Mouse (Mus musculus) spleen, postnatal 4 days (tissue): Measurements from ENCODE around the gene Rer1.
A peak's percentile ranks its signal among the peaks of the same experiment; 100 is the strongest.

Experiments
- DNase-seq, 2 experiments: peaks; one replicate each; pipeline ENCODE4 v3.0.0; 2022; ENCODE audit warnings: low spot score in 2 of 2

Gene Rer1

DNA sequence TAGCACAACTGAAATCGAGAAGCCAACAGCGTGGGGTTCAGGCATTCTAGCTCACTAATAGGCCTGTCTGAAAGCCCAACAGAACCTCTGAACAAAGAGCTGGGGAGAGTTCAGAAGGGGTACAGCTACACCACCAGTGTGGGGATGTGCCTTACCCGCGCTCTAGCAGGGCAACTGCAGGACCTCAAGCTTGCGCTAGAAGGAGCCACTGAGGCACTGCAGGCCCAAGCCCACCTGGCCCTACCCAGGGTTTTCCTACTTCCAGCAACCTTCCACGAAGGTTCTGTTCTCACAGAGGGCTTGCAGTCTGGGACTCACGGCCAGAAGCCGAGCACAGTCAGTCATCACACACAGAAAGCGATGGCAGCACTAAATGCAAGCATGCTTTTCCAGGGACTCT, 11.0 kb downstream of the Rer1 start:
- no peak for DNase-seq

DNA sequence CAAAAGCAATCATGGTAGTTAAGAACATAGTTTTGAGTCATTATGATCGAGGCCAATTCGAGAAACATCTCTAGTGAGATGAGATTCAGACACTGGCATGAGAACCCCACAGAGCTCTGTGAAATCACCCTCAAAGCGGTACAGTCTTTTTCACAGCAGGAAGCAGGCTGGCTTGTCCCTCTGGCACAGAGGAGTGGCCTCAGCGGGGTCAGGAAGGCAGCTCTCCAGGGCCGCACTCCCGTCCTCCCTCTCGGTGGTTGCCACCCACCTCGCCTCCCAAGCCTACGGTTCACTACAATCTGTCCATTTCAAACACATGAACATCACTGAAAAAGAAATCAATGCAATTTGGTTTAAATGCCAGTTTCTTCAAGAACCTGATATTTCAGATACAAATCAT, 11.8 kb downstream of the Rer1 start:
- no peak for DNase-seq

DNA sequence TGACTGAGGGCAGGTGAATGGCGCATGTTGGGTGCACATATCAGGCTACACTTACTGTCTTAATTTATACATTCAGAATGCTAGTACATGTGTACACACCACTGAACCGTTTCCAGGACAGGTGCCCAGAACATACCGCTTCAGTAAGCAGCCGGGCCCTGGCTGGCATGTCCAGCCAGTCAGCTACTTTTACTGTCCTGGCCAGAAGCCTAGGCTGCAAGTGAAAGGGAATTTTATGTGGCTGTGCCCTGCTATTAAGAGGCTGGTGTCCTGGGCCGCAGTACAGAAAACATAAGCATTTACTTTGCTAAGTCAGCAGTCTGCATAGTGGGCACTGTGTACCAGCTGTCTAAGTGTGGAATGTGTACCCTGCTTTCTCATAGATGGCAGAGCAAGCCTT, 15.3 kb downstream of the Rer1 start:
- DNase-seq = no peak

DNA sequence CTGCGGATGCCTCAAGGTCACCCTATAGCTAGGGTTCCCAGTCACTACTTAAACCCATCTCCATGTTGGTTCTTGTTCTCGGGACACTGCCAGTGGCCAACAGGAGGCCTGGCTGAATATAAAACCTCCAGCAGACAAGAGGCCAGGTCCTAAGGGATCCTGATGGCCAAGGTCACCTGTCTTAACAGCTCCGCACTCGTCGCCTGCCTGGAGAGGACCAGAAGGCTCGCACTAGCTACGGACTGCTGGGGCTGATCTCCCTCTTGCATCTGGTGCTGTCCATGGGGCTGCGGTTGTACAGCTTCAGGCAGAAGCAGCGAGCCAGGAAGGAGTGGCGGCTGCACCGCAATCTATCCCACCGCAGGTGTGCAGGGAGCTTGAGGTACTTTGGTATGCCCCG, 16.0 kb downstream of the Rer1 start:
- no peak for DNase-seq

DNA sequence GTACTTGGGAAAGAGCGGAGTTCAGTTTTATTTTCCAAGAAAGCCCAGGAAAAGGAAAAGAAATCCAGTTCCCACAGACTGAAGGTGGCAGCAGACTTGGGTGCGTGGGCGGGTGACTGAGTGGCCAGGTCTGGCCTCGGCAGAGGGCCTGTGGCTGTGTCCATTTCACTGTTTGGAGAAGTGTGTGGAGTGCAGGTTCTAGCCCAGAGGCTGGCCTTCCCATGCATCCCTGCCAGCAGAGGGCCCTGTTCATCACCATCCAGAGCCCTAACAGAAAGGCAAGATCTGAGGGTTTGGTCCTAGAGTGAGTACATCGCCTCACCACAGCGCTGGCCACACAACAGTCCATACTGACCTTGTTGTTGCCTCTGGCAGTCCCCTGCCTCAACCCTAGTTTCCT, 17.0 kb downstream of the Rer1 start:
- no peak for DNase-seq

DNA sequence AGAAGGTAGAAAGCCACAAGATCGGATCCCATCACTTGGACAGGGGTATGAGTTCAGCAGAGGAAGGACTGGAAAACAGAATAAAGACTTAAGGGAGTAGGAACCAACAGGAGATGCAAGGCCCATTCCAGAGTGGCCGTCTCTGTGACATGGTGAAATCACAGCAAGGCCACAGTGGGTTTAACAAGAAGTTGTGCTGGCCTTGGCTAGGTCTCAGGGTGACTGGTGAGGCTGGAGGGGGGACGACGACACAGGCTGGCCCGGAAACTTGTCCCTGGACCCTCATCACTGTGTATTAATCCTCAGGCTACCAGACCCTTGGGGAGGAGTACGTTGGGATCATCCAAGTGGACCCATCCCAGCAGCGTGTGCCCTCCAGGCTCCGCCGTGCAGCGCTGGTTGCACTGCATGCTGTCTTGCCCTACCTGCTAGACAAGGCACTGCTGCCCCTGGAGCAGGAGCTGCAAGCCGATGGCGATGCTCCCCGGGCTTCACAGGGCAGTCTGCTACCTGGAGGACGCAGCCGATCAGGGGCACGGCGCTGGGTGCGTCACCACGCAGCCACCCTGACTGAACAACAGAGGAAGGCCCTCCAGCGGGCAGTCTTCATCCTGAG, 17.7 kb downstream of the Rer1 start:
- DNase-seq = no peak

DNA sequence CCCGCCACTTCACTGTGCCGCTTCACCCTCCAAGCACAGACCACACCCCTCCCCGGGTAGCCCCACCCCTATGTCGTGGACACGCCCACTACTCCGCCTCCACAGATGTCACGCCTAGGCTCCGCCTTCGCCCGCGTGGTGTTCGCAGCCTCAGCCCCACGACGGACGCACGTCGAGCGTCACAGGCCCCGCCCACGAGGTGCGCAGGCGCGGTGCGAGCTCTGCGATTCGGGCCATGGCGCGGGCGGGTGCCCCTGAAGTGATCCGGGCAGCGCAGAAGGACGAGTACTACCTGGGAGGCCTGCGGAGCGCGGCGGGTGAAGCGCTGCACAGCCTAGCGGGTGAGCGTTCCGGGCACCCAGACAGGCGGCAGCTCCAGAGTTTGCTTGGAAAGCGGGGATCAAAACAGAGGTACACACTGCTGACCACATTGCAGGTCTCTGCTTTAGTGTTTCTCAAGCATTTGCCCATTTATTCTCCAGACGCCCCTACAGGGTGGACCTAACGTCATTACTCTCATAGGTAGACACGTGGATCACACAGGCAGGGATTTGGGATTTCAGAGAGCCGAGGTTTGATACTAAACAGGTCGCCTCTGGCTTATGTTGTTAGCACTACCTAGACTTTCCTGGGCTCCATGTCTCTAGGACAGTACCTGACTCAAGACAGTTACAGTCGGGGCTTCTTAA, 19.2 kb downstream of the Rer1 start, which contains the start of gene Pex10:
Gene Pex10 (plus strand): TSS at position 183 of the 689 bp plus-strand sequence.
- DNase-seq = peak; percentile 99

DNA sequence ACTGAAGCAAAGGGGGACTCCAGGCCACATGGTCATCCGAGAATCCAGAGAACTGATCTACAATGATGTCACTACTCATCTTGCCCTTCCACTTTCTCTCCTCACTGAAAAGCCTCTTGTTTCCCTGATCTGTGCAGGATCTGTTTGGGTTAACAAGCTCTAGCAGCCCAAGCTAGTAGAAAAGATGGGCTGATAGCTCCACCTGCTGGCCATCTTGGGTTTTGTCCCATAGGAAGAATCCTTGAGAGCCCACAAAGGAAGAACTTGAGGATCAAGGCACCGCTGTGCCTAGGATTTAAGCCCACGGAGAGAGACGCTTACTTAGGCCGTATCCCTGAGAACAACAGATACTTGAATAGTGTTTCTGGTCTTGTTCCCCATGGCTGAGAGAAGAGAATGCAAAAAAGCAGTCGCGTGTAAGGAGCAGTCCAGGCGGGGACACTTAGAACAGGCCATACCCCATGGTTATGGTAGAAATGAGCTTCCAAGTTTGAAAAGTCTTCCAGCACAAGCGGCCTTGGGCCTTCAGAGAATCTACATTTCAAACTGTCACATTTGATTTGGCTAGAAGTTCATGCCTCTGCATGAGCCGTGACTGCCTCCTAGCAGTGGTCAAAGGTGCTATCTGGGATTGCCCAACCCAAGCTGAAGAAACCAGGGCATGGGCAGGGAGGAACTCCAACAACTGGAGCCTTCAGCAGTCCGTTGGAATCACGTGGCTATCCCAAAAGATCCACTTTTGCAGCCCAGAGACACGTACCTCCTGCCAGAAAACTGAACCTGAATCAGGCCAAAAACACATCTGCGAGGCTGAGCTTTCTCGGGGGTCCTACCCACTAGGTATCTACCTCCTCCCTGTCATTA, 20.0 kb downstream of the Rer1 start:
- peak; percentile 83 to 93 for DNase-seq

DNA sequence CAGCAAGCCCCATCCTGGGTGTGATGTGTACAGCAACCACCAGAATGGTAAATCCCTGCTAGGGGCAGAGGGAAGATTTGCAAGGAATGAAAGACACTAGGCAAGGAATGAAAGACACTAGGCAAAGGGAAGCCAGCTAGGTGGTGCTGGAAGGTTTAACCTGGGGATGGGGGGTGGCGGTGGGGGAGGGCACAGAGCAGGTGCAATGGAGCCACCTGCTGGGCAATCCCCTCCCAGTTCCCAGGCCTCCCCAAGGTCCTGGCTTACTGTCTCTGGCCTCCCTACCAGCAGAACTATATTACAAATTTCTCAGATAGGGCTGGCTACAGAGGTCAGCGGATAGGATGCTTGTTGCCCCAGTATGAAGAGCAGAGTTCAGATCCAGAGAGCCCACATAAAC, 21.7 kb downstream of the Rer1 start:
- no peak for DNase-seq

DNA sequence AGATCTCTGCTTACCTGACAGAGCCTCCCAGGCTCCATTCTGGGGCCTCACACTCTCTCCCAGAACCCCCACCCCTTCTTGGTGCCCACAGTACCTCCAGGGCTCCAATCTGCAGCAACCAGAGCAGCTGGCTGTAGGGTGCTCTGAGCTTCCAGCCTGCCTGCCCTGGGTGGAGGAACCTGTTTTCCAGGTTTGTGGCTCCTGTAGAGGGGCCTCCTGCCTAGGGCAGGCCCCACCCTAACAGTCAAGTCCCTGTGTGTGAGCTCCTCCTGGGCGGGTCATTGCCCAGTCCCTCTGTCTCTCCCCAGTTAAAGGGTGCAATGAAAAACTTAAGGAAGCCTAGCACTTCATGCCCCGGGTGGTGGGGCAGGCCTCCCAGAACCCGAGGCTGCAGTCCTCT, 22.3 kb downstream of the Rer1 start:
- DNase-seq = no peak

DNA sequence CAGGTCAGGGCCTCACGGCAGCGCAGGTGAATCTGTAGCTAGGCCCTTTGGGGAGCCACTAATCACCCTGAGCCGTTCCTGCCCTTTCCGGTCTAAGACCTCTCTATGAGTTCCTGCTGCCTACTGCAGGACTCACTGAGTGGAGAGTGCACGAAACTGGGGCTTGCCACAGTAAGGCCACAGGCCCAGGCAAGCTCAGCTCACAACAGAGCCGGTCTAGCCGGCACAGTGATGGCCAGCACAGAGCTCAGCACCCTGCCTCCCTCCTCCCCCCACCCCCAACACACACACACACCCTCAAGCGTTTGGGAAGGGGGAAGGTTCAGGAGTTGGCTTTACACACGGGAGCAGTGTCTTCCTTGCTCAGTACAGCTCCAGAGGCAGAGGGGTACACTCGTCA, 27.9 kb downstream of the Rer1 start:
- no peak for DNase-seq

DNA sequence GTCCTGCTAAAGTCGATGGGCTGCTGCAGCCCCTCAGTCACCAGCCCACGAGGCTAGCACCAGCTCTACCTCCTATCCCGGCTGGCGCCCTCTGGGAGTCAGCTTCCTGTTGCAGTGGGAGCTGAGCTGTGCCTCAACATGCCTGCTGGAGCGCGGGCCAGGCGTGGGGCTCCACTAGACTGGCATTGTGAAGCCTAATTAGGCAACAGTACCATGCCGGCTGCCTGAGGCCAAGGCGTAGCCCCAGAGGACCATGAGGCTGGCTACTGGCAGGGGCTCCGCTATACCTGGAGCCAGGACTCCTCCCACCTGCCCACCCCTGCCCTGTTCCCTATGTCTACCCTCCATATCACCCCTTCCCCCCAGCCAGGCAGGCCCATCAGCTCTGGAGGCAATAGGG, 29.5 kb downstream of the Rer1 start, which contains the start of gene Plch2:
Gene Plch2 (minus strand): TSS at position 61 of the 400 bp plus-strand sequence.
- no peak for DNase-seq

DNA sequence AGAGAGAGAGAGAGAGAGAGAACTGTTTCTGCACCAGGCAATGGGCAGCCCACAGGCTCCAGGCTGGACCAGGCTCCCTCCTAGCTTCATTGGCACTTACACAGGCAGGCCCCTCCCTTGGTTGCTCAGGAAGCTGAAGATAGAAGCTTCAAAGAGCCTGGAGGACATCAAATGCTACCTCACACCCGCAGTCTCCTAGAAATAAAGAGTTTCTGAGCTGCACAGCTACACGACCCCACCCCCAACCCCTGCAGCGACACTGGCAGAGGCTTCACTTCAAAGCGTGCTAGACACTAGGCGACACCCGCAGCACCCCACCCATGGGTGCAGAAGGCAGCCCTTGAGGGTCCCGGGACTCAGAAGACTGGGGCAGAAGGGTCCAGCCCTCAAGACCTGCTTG, 36.1 kb downstream of the Rer1 start:
- DNase-seq = no peak

DNA sequence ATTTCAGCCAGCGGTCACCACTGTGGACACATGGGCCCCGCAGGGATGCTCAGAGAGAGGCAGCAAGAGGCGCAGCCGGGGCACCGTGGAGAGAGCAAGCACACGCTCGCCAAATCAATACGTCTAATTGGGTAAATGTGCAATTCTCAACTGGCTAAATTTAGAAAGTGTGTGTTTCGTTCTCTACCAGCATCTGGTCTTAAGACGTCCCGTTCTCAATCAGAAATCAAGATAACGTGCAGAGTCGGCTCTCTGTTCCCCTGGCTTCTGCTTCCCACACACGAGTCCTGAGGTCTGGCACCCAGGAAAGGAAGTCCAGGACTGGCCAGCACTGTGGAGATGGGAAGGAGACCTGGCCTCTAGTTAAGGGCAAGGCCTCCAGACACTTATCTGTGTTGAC, 39.5 kb downstream of the Rer1 start:
- no peak for DNase-seq

DNA sequence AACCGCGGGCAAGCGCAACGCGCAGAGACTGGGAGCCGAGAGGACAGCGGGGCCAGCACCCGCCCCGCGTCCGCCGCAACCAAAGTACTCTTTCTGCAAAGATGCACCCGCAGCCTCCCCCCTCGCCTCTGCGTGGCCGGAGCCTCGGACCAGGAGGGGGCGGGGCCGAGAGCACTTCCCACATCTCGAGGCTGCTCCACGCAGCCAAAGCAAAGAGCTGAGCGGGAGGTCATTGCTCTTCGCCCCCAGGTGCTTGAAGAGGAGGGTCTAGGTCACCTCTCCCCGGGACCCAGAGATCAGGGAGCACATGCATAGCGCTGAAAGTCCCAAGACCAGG, 42.9 kb downstream of the Rer1 start:
- no peak for DNase-seq

DNA sequence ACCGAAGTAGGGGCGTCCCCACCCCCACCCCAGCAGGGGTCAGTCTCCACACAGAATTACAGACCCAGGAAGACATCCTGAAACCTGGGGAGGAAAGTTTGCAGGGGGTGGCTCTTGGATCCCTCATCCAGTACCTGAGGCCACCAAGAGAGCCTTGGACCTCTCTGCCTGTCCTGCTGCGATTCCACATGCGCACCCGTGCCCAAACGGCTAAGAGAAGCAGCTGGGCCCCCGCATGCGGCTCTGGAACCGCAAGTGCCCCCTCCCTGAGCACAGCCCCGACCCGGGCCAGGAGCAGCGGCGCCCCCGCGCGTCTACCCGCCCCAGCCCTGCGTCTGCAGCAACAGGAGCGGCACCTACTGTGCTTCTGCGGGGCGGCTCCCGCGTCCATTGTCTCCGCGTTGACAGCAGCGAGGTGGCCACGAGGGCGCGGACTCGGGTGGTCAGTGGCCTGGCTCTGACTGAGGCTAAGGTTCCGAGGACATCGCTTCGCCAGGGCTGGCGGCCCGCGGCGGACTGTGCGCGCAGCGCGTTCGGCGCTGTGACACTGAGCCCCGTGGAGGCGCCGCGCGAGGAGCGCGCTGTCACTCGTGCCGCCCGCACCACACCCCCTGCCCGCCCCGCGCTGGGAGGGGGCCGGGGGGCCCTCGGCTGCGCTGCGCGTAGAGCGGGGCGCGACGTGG, 43.4 kb downstream of the Rer1 start:
- no peak for DNase-seq

DNA sequence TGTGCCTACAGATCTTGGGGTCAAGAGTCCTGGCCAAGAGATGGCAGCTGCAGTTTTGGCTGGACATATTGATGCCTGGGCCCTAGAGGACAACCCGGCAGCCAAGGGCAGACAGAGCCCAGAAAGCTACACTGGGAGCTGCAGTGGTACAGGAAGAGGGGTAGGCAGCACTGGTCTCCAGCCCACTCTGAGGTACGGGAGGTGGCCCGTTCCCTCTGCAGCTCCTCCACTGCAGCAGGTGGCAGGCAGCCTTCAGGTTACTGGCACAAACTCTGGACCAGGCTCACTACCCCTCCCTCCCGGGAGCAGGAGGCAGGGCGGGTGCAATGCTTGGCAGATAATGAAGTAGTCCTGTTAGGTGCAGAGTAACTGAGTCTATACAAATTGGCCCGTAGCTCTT, 45.5 kb downstream of the Rer1 start:
- no peak for DNase-seq

DNA sequence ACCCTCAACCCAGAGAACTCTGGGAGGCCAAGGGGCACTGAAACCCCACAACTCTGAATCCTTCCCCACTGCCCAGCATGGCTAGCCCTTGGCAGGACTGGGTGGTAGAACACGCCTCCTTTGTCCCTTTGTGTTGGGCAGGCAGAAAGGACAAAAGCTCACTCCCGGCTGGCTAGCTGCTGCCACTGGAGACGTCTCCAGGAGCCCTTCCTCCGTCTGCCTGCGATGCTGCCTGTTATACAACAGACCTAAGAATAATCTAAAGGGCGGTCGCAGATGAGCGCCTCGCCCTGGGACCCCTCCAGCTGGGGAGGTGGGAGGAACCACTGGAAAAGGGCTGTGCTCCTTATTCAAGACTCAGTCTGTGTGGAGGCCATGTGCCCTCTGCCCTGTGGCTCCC, 46.0 kb downstream of the Rer1 start:
- DNase-seq = no peak

DNA sequence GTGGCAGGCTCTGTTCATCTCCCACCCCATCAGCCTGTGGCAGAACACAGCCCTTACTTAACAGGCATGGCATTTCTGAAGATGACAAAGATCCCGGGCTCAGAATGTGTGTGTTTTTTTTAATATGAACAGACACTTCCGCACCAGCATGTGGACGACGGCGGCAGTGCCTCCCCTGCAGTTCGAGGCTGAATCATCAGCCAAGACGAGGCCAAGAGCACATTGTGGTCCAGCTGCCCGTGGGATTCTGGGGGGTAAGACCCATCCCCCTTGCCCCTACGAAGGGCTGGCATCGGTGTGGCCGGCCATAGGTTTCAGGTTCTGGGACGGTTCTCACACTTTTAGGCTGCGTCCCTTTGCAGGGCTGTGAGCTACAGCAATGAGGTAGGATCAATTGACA, 51.4 kb downstream of the Rer1 start:
- DNase-seq = no peak

DNA sequence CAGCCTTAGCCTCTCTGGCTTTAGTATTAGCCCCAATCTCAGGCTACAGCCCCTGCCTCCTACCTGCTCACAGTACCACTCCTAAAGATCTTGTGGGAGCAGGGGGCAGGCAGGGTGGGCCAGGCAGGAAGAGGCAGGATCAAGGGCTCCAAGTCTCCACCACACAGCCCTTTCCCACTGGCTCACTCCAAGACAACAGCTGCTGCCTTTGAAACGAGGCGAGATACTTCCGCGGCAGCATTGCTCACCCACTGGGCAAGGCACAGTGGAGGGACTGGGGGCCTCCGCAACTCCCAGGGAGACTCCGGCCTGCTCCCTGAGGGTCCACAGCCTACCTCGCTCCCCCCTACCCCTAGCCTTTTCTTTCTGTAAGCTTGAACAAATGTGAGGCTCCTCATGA, 52.0 kb downstream of the Rer1 start:
- no peak for DNase-seq

DNA sequence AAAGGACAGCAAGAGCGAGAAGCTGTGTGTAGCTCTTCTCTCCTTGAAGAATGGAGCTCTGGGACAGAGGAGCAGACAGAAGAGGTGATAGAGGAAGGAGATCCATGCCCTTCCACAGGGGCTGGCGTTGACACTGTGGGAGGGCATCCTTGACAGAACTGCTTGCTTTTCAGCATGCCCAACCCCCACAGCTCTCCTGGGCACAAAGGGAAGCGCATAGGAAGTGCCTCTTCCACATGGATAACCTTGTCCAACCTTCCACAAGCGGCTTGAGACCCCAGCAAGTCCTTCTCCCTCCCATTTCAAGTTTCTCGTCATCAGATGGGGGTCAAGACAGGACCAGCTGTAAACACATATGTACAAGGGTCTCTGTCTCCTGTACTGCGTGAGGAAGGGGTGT, 53.1 kb downstream of the Rer1 start:
- DNase-seq = no peak
